Mouse (Mus musculus) myocyte (in vitro differentiated cells): ENCODE measurements around the gene Fam129a.

Experiments
- CEBPB ChIP-seq: IDR thresholded peaks from 2 replicates; pipeline ENCODE4 v1.6.1; 2011; ENCODE audit warnings: mild to moderate bottlenecking, moderate library complexity; ENCODE audit not compliant: poor library complexity, insufficient read depth, severe bottlenecking
- E2F4 ChIP-seq: IDR thresholded peaks from one replicate; pipeline ENCODE4 v1.6.1; 2011; ENCODE audit warnings: mild to moderate bottlenecking, control low read depth, moderate library complexity; ENCODE audit not compliant: insufficient read depth
- MAX ChIP-seq: IDR thresholded peaks from one replicate; pipeline ENCODE4 v1.6.1; 2011; ENCODE audit warnings: low read depth, mild to moderate bottlenecking, control low read depth
- POLR2A ChIP-seq: IDR thresholded peaks from one replicate; pipeline ENCODE4 v1.6.1; 2011; ENCODE audit warnings: low read depth, mild to moderate bottlenecking, control low read depth, moderate library complexity; ENCODE audit not compliant: insufficient read length
- POLR2AphosphoS2 ChIP-seq: IDR thresholded peaks from one replicate; pipeline ENCODE4 v1.6.1; 2011; ENCODE audit warnings: low read depth, control low read depth; ENCODE audit not compliant: insufficient read length
- REST ChIP-seq: IDR thresholded peaks from one replicate; pipeline ENCODE4 v1.6.1; 2011; ENCODE audit warnings: mild to moderate bottlenecking, control low read depth, moderate library complexity; ENCODE audit not compliant: insufficient read depth, insufficient read length
- USF1 ChIP-seq: IDR thresholded peaks from one replicate; pipeline ENCODE4 v1.6.1; 2011; ENCODE audit warnings: low read depth, mild to moderate bottlenecking, control low read depth, moderate library complexity

DNA sequence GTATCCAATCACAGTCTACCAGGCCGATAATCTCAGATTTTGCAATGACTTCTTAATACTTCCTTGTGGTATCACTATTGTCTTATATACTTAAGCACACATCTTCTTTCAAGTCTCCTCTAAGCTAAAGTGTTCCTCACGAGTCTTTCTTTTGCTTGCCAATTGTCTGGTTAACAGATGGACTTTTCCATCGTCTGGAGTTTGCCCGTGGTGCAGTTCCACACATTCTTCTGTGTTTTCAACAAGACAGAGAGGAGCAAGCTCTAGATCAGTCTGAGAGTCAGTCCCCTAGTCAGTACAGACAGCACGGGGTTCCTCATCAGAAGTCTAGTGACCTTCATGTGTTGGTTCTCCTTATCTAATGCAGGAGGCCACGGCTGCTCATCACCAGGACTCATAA, 10.5 kb downstream of the Fam129a start:
- TF ChIP-seq MAX = no peak
- no peak for TF ChIP-seq POLR2A
- TF ChIP-seq POLR2AphosphoS2 = no peak
- TF ChIP-seq USF1 = no peak
- no peak for TF ChIP-seq E2F4
- TF ChIP-seq REST = no peak
- TF ChIP-seq CEBPB = no peak
